Mouse (Mus musculus) MEL (cell line): ENCODE data around the gene Gm48551.

ENCODE experiments used
- CTCF ChIP-seq, 3 experiments: IDR thresholded peaks in 2 of 3; conservative IDR thresholded peaks in 1 of 3; 2 replicates each; pipeline ENCODE4 v1.5.1; 2011 to 2012; ENCODE audit warnings: low read length in 3 of 3, low read depth in 2 of 3, mild to moderate bottlenecking in 2 of 3, improper control_type of control experiment in 1 of 3, inconsistent platforms in 1 of 3, mixed read lengths in 1 of 3, moderate library complexity in 1 of 3; ENCODE audit not compliant: control insufficient read depth in 1 of 3, insufficient read depth in 1 of 3, poor library complexity in 1 of 3, severe bottlenecking in 1 of 3
- POLR2A ChIP-seq, 2 experiments: IDR thresholded peaks; 2 replicates each; pipeline ENCODE4 v1.6.1; 2011 to 2012; ENCODE audit warnings: low read length in 2 of 2, mild to moderate bottlenecking in 2 of 2, control low read depth in 1 of 2, improper control_type of control experiment in 1 of 2, low read depth in 1 of 2, moderate library complexity in 1 of 2; ENCODE audit not compliant: control insufficient read depth in 1 of 2, insufficient read depth in 1 of 2, poor library complexity in 1 of 2
- POLR2AphosphoS2 ChIP-seq: IDR thresholded peaks from 2 replicates; pipeline ENCODE4 v1.6.1; 2011; ENCODE audit warnings: low read length, improper control_type of control experiment
- UBTF ChIP-seq: IDR thresholded peaks from 2 replicates; pipeline ENCODE4 v1.6.1; 2012; ENCODE audit warnings: low read depth, mild to moderate bottlenecking, inconsistent platforms, low read length, improper control_type of control experiment, moderate library complexity, borderline replicate concordance; ENCODE audit not compliant: insufficient read depth

- TF ChIP-seq CTCF (IDR thresholded peaks at IDR 0.05 in 2 of 3, conservative IDR thresholded peaks at IDR 0.05 in 1 of 3; ENCODE audit: control insufficient read depth in 1 of 3, insufficient read depth in 1 of 3, low read depth in 2 of 3, low read length in 3 of 3, poor library complexity in 1 of 3, severe bottlenecking in 1 of 3): no peak
- TF ChIP-seq POLR2A (IDR thresholded peaks at IDR 0.05; ENCODE audit: control insufficient read depth in 1 of 2, insufficient read depth in 1 of 2, low read depth in 1 of 2, low read length in 2 of 2, poor library complexity in 1 of 2): no peak
- no peak for TF ChIP-seq POLR2AphosphoS2
- no peak for TF ChIP-seq UBTF
These were observed 23.5 kb upstream of the Gm48551 start for GRCm38 (mm10) chr10:81360721-81361120.
